Mouse (Mus musculus) right cerebral cortex, adult 2 months (tissue): ENCODE measurements around the gene Ccdc8.

Source experiments
- DNase-seq, 2 experiments: peaks; one replicate each; pipeline ENCODE4 v3.0.0; 2021 to 2022; ENCODE audit warnings: low spot score in 2 of 2

The Ccdc8 gene

GRCm38 (mm10) chr7:17009326-17010009 lies 17.0 kb downstream of the Ccdc8 start:
- DNase-seq = no peak

GRCm38 (mm10) chr7:17010010-17010347 lies 17.5 kb downstream of the Ccdc8 start:
- DNase-seq = no peak

GRCm38 (mm10) chr7:17011909-17012590 lies 19.5 kb downstream of the Ccdc8 start:
- no peak for DNase-seq

- DNase-seq = no peak
Observed at GRCm38 (mm10) chr7:17015381-17015780, 22.9 kb downstream of the Ccdc8 start.

GRCm38 (mm10) chr7:17017036-17017435 lies 24.5 kb downstream of the Ccdc8 start:
- peak; percentile 95 to 97 for DNase-seq

- DNase-seq = no peak
Observed at GRCm38 (mm10) chr7:17017921-17018320, 25.4 kb downstream of the Ccdc8 start.

GRCm38 (mm10) chr7:17019426-17020166 lies 27.1 kb downstream of the Ccdc8 start:
- no peak for DNase-seq

GRCm38 (mm10) chr7:17022176-17022575 lies 29.7 kb downstream of the Ccdc8 start:
- no peak for DNase-seq

GRCm38 (mm10) chr7:17023701-17024100 lies 31.2 kb downstream of the Ccdc8 start:
- DNase-seq = no peak

- no peak for DNase-seq
Observed at GRCm38 (mm10) chr7:17024141-17024540, 31.6 kb downstream of the Ccdc8 start.

- DNase-seq = no peak
Observed at GRCm38 (mm10) chr7:17024814-17025504, 32.5 kb downstream of the Ccdc8 start.

GRCm38 (mm10) chr7:17025505-17025894 lies 33.0 kb downstream of the Ccdc8 start:
- no peak for DNase-seq

- no peak for DNase-seq
Observed at GRCm38 (mm10) chr7:17025896-17026622, 33.6 kb downstream of the Ccdc8 start.

GRCm38 (mm10) chr7:17026710-17027587 lies 34.4 kb downstream of the Ccdc8 start:
- peak; percentile 66 to 75 for DNase-seq

GRCm38 (mm10) chr7:17027588-17028343 lies 35.3 kb downstream of the Ccdc8 start, which contains the start of gene Ppp5c:
TSS of gene Ppp5c (minus strand) at chr7:17027924.
- peak; percentile 82 to 87 for DNase-seq

GRCm38 (mm10) chr7:17028923-17029322 lies 36.4 kb downstream of the Ccdc8 start:
- peak; percentile 59 for DNase-seq

GRCm38 (mm10) chr7:17030239-17030638 lies 37.7 kb downstream of the Ccdc8 start:
- DNase-seq = peak; percentile 39 to 51

- no peak for DNase-seq
Observed at GRCm38 (mm10) chr7:17038018-17038695, 45.6 kb downstream of the Ccdc8 start.

- no peak for DNase-seq
Observed at GRCm38 (mm10) chr7:17039373-17039772, 46.9 kb downstream of the Ccdc8 start.
